Mouse (Mus musculus) Patski (cell line): ENCODE data around the gene Srcin1. TPM values are rescaled to one million over a fixed set of nuclear protein-coding genes. Genes with fewer than 3 reads are reported as not detected.

Source experiments
- ATAC-seq: fragments of 100-300 bp; one replicate; pipeline ENCODE4 v1.8.0; 2021
- CTCF ChIA-PET: fragments of 350-600 bp; sonication (Branson Sonifier 250); formaldehyde crosslinking; loops from one replicate; lab custom pipeline; 2022; ENCODE audit warnings: inconsistent platforms; lab: Charles Lee
- POLR2A ChIA-PET: fragments of 350-600 bp; sonication (Branson Sonifier 250); formaldehyde crosslinking; loops from one replicate; lab custom pipeline; 2022; ENCODE audit warnings: antibody characterized with exemption, inconsistent platforms; lab: Charles Lee
- DNase-seq: peaks from one replicate; pipeline ENCODE4 v3.0.0-alpha.2; 2011; ENCODE audit warnings: low read depth, low spot score
- H3K27me3 ChIP-seq: fragments of 371-371 bp; one replicate; pipeline ENCODE4 v1.5.1; 2021
- CTCF ChIP-seq: fragments of 100-300 bp; IDR thresholded peaks from one replicate; pipeline ENCODE4 v1.5.1; 2021
- in situ Hi-C: fragments of 300-500 bp; cut with MboI; formaldehyde crosslinking; loops from 3 replicates; pipeline ENCODE4 v1.11.1; 2018; ENCODE audit warnings: low pct_unique_long_range_greater_than_20kb, mixed read lengths
- polyA plus RNA-seq: library from polyadenylated mRNA; unstranded; gene quantifications from one replicate; pipeline ENCODE4 v1.2.3, GENCODE M21; 2021

Gene Srcin1
- polyA plus RNA-seq, 1 experiment from 2014 or later = 1.8 TPM

- ChIA-PET POLR2A (no interaction called here), CTCF (interaction anchor here (0.6 to 2.9 kb wide), 3 partner anchors 17 to 65 kb away, joined by 3 to 13 read pairs (median 3); partner anchors contain the start of gene Srcin1)
- TF ChIP-seq CTCF = no peak
- no peak for DNase-seq
- in situ Hi-C loops = no loop called here
- H3K27me3 ChIP-seq = peaks cover 4% of the 10 kb centered on the region
- ATAC-seq = no peak
These were observed 16.4 kb downstream of the Srcin1 start for GRCm38 (mm10) chr11:97559549-97559948.

- TF ChIP-seq CTCF = no peak
- ChIA-PET CTCF (interaction anchor here (1.2 to 3.4 kb wide), 4 partner anchors 10 to 35 kb away, joined by 3 to 13 read pairs (median 8); partner anchors contain the start of gene Srcin1), POLR2A (interaction anchor here (0.6 to 1.6 kb wide), 5 partner anchors 10 to 1203 kb away, joined by 3 to 4 read pairs (median 3); no protein-coding TSS in a partner anchor)
- in situ Hi-C loops = no loop called here
- ATAC-seq (no peak), DNase-seq (no peak)
- peaks cover 4% of the 10 kb centered on the region for H3K27me3 ChIP-seq
These were observed 18.1 kb downstream of the Srcin1 start for GRCm38 (mm10) chr11:97557885-97558284.

DNA sequence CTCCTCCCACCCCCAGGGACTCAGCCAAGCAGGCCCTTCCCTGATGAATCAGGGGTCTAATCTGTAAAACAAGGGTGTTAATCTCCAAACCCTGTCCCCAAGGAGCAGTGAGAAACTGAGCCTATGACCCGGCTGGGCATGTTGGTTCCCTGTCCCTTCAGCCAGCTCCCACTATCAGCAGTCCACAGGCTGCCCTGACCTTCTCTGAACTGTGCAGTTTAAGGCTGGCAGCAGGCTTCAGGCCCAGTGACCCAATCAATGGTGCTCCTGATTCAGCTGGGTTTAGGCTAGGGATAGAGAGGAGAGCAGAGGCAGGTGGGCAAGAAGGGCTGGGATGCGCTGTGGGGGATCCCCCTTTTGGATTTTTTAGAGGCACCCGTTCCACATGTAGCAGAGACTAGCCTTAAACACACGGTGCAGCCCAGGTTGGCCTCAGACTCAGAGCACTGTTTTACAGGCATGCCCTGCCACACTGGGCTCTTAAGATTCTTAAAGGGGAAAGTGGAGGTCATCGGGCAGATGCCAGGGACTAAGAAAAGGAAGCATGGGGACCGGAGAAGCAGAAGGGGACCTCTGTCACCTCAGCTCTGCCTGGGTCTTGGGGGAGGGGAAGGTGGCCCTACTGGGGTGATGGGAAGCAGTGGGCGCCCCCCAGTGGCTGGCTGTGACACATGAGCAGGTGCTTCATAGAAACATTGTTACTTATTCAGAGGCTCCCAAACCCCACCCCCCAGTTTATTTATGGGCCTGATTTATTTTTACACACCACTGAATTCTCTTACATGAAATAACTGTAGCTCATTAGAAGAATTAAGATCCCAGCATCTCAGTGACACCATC, 19.2 kb downstream of the Srcin1 start:
- ATAC-seq = no peak
- POLR2A ChIA-PET = interaction anchor here (1.2 kb wide), 1 partner anchor 11 kb away, joined by 3 read pairs; no protein-coding TSS in a partner anchor
- DNase-seq = no peak
- CTCF ChIA-PET = interaction anchor here (0.7 to 3.4 kb wide), 3 partner anchors 11 to 25 kb away, joined by 3 to 13 read pairs (median 3); no protein-coding TSS in a partner anchor
- in situ Hi-C loops = no loop called here
- H3K27me3 ChIP-seq = peaks cover 9% of the 10 kb centered on the region
- TF ChIP-seq CTCF = no peak

DNA sequence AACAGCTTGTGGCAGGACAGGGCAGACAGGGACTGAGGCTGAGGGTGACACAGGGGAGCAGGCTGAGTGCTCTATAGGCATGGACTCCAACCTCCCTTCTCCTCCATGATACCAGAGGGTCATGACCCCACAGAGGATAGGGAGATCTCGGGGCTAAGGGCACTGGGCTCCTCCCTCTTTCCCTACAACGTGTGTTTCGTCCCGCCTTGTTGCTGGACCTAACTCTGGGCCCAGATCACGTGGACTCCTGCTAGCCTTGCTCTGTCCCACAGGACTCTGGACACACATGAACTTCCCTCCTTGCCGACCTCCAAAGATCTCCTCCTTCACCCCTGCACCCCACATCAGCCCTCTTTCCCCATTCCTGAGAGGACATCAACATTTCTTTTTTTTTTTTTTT, 20.8 kb downstream of the Srcin1 start:
- ATAC-seq (no peak), DNase-seq (no peak)
- H3K27me3 ChIP-seq = peaks cover 18% of the 10 kb centered on the region
- CTCF ChIA-PET = no interaction called here
- POLR2A ChIA-PET = interaction anchor here (0.6 kb wide), 1 partner anchor 32 kb away, joined by 3 read pairs; no protein-coding TSS in a partner anchor
- in situ Hi-C loops = no loop called here
- TF ChIP-seq CTCF = no peak

DNA sequence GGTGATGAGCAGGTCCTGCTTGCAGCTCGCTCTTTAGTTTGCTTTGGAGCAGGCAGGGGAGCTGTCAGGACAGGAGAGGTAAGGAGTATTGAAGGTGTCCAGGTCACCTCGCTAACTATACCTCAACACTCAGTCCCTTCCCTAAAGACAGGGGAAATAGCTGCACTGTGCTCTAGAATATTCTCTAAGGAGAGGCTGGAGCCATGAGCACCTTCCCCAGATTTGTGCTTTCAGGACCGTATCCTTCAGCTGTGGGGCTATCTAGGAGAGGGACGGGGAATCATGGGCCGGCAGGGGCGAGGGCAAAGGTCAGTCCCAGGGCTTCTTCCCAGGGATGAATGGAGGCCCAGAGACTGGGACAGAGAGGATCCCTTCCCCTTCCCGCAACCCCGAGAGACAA, 23.8 kb downstream of the Srcin1 start:
- peaks cover 42% of the 10 kb centered on the region for H3K27me3 ChIP-seq
- ChIA-PET CTCF (no interaction called here), POLR2A (interaction anchor here (0.7 kb wide), 1 partner anchor 16 kb away, joined by 3 read pairs; no protein-coding TSS in a partner anchor)
- ATAC-seq (no peak), DNase-seq (no peak)
- TF ChIP-seq CTCF = no peak
- in situ Hi-C loops = no loop called here

- peaks cover 66% of the 10 kb centered on the region for H3K27me3 ChIP-seq
- no peak for ATAC-seq
- CTCF ChIA-PET = interaction anchor here (1.1 kb wide), 1 partner anchor 17 kb away, joined by 3 read pairs; no protein-coding TSS in a partner anchor
These were observed 27.2 kb downstream of the Srcin1 start for GRCm38 (mm10) chr11:97548757-97549156.

GRCm38 (mm10) chr11:97547957-97548706, 27.9 kb downstream of the Srcin1 start:
- peaks cover 66% of the 10 kb centered on the region for H3K27me3 ChIP-seq
- CTCF ChIA-PET = interaction anchor here (1.1 kb wide), 1 partner anchor 16 kb away, joined by 3 read pairs; no protein-coding TSS in a partner anchor
- ATAC-seq = no peak
- no peak for DNase-seq
- POLR2A ChIA-PET = interaction anchor here (1.5 kb wide), 1 partner anchor 10 kb away, joined by 3 read pairs; no protein-coding TSS in a partner anchor
- no peak for TF ChIP-seq CTCF
- in situ Hi-C loops = no loop called here

More at GRCm38 (mm10) chr11:97548757-97549156, 27.2 kb downstream of the Srcin1 start:
- TF ChIP-seq CTCF = no peak
- POLR2A ChIA-PET = interaction anchor here (1.5 kb wide), 1 partner anchor 9 kb away, joined by 3 read pairs; no protein-coding TSS in a partner anchor
- in situ Hi-C loops = no loop called here
- no peak for DNase-seq

DNA sequence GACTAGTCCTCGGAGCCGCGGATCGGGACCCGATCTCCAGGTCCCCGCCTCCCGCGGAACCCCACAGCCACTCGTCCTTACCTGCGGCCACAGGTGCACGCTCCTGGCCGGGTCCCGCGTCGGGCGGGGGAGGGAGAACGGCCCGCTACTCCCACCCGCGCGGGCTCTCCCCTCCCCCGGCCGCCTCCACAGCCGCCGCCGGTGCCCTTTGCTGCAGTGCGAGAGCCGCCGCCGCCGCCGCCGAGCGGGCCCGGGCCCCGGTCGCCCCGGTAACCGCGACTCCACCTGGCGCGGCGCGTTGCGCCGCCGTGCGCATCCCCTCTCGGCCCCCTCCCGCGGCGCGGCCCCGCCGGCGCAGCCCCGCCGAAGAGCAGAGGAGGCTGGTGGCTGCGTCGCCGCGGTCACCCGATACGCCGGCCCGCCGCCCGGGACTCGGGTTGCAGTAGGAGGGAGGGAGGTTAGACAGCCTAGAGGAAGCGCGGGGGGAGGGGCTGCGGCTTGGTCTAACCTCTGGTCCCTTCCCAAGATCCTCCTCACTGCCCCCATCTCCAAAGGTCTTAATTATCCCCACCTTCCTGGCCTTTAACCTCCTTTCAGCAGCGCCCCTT, 29.1 kb downstream of the Srcin1 start:
- ChIA-PET CTCF (no interaction called here), POLR2A (no interaction called here)
- ATAC-seq = no peak
- no peak for TF ChIP-seq CTCF
- in situ Hi-C loops = no loop called here
- peaks cover 61% of the 10 kb centered on the region for H3K27me3 ChIP-seq
- no peak for DNase-seq

GRCm38 (mm10) chr11:97545808-97546560, 30.0 kb downstream of the Srcin1 start:
- no peak for TF ChIP-seq CTCF
- in situ Hi-C loops = no loop called here
- ChIA-PET CTCF (no interaction called here), POLR2A (interaction anchor here (1.0 kb wide), 1 partner anchor 11 kb away, joined by 3 read pairs; no protein-coding TSS in a partner anchor)
- H3K27me3 ChIP-seq = peaks cover 52% of the 10 kb centered on the region
- ATAC-seq = no peak
- DNase-seq = no peak
